Mouse (Mus musculus): ENCODE data around the gene Gadd45b.

Gadd45b gene

DNA sequence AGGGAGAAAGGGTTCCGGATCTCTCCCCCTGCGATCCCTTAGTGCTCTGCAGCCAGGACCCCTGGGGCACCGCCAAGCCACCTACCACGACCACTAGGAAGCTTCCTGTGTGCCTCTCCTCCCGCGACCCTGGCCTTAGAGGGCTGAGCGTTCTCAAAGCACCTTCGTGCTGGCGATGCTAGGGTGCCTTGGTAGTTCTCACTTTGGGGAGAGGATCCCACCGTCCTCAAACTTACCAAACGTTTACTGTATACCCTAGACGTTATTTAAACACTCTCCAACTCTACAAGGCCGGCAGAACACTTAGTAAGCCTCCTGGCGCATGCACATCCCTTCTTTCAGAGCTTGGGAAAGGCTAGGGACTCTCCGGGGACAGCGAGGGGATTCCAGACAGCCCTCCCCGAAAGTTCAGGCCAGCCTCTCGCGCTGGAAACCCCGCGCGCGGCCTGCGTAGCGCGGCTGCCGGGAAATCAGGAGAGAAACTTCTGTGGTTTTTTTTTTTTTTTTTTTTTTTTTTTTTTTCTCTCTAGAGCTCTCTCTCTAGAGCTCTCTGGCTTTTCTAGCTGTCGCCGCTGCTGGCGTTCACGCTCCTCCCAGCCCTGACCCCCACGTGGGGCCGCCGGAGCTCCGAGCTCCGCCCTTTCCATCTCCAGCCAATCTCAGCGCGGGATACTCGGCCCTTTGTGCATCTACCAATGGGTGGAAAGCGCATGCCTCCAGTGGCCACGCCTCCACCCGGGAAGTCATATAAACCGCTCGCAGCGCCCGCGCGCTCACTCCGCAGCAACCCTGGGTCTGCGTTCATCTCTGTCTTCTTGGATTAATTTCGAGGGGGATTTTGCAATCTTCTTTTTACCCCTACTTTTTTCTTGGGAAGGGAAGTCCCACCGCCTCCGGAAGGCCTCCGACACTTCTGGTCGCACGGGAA lies at the start of gene Gadd45b:
Gadd45b (plus strand) TSS at position 775 of the 928 bp plus-strand sequence.
- peak; percentile 99 for DNase-seq (ENCODE audit: low spot score)

DNA sequence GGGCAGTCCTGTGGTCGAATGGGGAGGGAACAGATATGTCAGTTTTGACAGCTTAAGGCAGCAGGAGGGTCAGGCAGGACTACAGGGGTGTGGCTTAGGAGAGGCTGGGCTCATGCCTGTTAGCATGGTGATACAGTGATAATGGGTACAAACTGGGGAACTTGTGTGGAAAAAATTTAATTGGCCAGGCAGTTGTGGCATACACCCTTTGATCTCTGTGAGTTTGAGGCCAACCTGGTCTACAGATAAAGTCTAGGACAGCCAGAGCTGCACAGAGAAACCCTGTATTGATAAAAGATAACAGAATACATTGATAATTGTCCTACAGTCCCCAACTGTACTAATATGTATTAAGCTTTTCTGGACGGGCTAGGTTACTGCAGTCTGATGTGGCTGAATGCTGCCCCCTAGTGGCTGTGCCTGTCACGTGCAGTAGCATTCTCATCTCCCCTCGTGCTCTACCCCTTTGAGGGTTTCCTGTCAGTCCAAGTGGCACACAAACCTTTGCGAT lies 49.7 kb upstream of the Gadd45b start:
- peak; percentile 84 for DNase-seq (ENCODE audit: low spot score)

DNA sequence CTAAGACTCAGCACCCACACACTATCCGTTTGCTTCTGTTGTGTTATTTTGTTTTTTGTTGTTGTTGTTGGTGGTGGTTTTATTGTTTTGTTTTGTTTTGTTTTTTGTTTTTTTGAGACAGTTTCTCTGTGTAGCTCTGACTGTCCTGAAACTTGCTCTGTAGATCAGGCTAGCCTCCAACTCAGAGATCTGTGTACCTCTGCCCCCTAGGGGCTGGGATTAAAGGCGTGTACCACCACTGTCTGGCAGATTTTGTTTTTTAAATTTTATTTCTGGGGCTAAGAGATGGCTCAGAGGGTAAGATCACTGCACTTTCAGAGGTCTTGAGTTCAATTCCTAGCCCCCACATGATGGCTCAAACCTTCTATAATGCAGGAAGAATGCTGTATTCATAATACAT lies 49.0 kb upstream of the Gadd45b start:
- DNase-seq (ENCODE audit: low spot score): no peak

DNA sequence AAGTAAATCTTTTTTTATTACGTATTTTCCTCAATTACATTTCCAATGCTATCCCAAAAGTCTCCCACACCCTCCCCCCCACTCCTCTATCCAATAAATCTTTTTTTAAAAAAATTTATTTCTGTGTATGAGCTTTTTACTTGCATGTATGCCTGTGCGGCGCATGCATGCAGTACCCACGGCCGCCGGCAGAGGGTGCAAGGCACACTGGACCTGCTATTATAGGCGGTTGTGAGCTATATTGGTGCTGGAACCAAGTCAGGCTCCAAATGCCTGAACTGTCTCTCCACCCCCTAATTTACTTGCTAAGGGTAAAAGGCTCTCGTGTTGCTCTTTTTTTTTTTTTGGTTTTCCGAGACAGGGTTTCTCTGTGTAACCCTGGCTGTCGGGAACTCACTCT lies 48.6 kb upstream of the Gadd45b start:
- DNase-seq (ENCODE audit: low spot score): peak; percentile 61

DNA sequence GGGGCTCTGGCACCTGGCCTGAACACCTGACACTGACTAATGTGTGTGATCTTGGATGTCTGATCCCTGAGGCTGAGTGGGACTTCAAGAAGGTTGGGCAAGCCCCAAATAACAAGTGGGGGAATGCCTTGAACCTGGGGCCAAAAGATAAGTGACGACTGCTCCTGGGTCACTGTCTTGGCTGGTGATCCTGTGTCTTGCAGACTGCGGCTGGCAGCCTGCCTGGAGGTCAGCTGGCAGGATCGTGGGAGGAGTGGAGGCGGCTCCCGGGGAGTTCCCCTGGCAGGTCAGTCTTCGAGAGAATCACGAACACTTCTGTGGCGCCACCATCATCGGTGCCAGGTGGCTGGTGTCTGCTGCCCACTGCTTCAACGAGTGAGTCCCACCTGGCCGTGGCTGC lies 42.7 kb upstream of the Gadd45b start:
- DNase-seq (ENCODE audit: low spot score): no peak

DNA sequence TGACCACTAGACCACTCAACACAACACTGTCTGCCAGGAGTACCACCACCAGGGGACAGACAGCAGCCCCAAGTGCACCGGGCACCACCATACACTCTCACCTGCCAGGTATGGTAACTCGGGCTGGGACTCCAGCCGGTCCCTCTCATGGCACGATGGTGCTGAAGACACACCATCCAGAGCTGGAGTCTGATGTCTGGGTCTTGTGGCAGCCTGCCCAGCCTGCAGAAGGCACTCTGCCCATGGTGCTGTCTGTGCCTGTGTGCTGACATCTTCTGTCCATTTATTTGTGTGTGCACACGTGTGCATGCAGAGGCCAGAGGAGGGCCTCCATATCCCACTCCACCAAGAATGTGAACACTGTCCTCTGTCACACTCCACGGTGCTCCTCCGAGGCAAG lies 34.8 kb upstream of the Gadd45b start:
- no peak for DNase-seq (ENCODE audit: low spot score)

DNA sequence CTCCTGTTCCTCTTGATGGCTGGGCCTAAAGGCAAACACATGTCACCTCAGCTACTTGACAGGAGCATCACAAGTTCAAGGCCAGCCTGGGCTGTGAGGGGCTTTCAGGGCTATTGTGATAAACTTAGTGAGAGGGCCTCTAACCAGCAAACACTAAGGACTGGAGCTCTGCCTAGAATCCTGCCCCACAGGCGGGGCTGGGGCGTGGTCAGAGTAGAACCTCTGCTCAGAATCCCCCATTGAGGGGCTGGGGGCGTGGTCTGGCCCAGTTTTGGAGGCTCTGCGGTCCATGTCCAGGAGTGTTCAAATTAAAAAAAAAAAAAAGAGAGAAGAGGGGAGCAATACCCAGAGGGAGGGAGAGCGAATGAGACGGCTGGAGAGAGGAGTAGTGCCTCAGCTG lies 34.2 kb upstream of the Gadd45b start:
- no peak for DNase-seq (ENCODE audit: low spot score)

DNA sequence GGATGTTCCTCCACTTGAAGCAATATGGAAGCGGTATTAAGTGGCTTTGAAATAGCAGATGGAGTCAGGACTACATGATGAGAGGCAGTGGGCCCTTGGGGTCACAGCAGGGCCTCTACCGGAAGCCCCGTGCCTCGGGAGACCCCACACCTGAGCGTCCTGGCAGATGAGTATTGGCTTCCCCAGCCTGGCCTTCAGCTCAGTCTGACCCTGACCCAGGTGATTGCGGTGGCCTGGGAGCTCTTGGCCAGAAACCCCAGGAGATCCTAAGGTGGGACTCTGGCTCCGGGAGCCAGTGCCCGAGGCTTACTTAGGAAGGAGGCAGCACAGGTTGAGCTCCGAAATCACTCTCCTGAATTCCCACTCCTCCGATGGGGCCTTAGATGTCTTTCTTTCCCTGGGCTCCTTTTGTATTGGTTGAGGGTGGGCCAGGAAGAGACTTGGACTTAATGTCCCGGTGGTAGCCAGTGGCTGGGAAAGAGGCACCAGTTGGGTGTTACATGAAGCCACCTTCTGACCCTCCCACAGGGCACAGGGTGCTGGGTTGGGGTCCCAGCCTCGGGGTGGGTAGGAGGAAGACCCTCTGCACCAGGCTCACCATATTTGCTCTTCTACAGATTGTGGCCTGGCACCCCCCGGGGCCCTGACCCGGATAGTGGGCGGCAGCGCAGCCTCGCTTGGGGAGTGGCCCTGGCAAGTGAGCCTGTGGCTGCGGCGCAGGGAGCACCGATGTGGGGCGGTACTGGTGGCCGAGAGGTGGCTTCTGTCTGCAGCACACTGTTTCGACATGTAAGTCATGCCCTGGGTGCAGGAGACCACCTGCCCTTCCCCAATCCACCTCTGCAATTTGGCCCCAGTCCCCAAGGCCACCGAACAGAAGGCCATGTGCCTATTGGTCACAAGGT lies 33.0 kb upstream of the Gadd45b start:
- no peak for DNase-seq (ENCODE audit: low spot score)

DNA sequence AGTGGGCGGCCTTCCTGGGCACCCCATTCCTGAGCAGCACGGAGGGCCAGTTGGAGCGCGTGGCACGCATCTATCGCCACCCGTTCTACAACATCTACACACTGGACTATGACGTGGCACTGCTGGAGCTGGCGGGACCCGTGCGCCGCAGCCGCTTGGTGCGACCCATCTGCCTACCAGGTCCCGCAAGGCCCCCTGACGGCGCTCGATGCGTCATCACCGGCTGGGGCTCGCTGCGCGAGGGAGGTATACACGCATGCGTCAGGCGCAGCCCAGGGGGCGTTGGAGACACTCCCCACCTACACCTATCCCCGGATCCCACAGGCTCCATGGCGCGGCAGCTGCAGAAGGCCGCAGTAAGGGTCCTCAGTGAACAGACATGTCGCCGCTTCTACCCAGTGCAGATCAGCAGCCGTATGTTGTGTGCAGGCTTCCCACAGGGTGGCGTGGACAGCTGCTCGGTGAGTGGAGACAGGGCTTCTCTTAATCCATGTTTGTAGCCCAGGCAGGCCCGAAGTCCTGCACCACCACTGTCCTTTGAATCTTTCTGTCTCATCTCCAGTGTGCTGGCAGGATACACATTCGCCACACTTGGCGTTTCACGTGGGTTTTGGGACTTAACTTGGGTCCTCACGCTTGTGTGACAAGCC lies 31.9 kb upstream of the Gadd45b start:
- no peak for DNase-seq (ENCODE audit: low spot score)

DNA sequence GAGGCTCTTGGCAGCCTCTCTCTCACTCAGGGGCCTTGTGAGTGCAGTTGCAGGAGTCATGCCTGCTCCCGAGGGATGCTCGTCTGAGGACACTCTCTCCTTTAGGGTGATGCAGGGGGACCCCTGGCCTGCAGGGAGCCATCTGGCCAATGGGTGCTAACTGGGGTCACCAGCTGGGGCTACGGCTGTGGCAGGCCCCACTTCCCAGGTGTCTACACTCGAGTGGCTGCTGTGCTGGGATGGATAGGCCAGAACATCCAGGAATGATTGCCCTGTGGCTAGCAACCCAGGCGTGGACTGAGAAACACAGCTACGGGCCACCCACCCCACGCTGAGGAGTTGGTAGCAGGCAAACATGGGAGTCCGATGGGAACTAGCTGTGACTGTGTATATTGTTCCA lies 30.8 kb upstream of the Gadd45b start:
- DNase-seq (ENCODE audit: low spot score): no peak

DNA sequence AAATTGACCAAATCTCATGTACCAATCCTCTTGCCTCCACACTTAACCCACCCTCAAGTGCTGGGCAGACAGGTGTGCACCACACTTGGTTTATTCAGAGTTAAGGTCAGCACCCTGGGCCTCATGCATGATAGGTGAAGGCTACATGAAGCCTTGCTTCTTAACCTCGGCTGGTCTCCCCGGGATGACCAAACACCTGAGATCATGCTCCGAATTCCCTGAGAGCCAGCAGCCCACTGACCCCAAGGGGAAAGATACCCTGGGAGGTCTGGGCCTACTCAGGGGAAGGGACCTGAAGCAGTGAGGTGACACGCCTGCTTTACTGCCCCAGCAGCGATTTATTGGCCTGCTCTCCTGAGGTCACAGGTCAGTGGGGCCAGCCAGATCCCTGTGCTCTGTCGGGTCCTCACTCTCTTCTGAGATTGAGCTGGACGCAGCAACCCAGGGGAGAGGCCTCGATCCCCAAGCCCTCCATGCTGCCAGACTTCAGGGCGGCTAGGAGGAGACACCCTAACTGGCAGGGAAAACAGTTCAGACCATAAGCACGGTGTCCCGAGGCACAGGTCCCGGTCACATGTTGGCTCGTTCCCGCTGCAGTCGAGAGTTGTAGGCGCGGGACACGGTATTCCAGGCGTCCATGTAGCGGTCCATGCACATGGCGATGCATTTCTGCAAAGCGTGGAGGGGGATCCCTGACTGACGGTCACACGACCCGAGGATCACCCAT lies 30.1 kb upstream of the Gadd45b start:
- DNase-seq (ENCODE audit: low spot score): no peak

DNA sequence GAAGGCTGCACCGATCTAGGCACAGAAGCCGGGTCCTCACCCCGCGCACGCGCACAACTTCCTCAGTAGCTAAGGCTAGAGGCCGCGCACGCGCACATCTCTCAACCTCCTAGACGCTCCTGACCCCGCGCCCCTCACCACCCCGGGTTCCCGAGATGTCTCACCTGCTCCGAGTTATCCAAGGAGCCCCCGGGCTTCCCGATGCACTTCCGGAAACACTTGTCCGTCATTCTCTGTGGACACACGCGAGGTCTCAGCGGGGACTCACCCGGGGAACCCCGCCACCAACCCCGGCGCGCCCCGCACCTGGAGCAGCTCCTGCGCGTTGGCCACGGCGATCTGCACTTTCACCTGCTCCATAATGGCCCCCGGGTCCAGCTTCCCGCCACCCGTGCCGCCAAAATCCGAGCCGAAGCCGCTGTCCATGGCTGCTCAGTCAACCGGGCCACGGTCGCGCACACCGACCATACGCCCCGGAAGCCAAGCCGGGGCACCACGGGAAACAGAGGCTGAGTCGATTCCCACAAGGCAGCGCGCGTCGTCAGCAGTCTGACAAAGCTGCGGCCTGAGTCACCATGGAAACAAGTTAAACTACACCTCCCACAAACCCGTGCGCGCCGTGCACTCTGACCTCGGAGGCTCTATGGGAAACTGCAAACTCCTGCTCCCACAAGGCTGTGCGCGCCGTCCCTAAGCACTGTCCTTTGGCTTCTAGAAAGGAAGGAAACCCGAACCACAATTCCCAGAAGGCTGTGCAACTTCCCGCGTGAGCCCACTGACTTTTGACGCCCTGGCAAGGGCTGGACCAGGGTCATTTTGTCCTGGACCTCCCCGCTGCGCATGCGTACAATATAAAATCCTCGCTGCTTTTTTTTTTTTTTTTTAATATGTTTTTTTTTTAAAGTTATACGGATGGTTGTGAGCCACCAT lies 29.3 kb upstream of the Gadd45b start, which contains the start of gene Timm13:
Timm13 (minus strand) TSS at position 652 of the 930 bp plus-strand sequence.
- DNase-seq (ENCODE audit: low spot score): peak; percentile 100

DNA sequence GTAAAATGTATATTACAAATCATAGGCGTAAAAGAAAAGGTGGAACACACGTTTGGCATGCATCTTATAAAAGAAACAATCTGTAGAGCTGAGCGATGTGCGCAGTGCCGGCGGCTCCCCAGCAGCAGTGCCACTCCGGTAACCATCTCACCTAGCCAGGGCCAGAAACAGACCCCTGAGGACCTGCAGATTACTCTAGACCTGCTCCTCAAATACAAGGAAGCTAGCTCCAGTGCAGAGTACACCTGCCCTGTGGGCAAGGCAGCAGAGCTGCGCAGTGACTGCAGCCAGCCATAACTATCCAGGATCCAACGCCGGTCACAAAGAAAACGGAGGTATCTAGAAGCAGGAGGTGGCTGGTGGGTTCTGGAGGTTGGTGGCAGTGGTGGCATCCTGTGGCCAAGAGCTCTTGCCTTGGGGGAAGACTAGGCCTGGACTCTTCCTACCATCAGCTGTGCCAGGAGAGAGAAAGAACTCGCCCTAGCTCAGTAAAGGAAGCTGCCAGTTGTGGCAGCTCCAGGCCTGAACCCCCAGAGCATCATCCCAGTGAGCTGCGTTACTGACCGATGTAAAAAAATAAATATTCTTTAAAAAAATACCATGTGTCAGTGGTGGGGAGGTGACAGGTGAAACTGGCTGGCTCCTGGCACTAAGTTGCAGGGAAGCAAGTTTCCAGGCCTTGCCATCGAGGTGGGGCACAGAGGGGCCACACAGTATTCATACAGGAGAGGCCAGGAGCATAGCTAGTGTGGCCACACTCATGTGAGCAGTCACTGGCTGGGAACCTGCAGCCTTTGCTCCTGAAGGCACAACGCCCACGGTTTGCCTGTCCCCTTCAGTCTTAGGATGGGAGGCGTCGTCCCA lies 28.2 kb upstream of the Gadd45b start:
- no peak for DNase-seq (ENCODE audit: low spot score)

DNA sequence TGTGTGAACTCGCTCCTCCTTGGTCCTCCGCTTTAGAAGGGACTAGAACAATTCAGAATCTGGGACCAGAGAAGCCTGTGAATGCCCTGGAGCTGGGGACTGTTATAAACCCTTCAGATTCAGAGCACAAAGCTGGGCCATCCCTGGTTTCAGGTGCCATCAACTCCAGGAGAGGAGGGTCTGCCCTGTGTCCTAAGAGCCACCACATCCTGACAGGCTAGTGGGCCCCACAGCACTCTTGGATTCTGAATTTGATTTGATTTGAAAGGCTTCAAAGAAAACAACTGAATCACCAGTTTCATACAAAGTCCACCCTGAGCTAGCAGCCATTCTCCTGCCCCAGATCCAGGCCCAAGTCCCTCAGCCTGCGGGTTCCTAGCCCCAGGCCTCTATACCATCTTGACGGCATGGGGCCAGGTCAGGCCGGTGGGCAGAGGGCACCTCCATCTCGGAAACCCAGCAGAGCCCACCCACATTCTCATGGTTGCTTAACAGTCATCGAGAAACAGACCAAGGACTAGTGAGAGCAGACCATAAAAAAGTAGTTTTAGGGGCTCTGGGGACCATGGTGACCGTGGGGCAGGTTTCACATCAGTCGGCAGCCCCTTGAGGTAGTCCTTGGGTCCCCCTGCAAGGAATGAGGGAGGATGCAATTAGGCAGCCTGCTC lies 27.5 kb upstream of the Gadd45b start:
- no peak for DNase-seq (ENCODE audit: low spot score)

DNA sequence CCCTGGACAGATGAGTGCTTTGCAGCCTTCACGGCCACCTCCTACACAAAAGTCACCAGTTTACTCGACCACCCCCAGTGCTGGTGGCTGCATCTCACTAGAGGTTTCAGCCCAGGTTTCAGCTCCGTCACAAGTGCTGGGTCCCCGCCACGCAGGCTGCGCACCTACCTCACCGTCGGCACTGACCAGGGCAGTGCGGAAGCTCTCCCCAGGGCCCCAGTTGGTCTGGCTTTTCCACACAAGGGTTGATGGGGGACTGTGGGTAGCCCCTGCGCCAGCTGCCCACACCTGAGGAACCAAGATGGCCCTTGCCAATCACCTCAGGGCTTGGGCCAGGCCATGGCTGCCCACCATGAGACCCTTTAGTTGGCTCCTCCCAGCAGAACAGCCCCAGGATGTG lies 26.6 kb upstream of the Gadd45b start:
- DNase-seq (ENCODE audit: low spot score): no peak

DNA sequence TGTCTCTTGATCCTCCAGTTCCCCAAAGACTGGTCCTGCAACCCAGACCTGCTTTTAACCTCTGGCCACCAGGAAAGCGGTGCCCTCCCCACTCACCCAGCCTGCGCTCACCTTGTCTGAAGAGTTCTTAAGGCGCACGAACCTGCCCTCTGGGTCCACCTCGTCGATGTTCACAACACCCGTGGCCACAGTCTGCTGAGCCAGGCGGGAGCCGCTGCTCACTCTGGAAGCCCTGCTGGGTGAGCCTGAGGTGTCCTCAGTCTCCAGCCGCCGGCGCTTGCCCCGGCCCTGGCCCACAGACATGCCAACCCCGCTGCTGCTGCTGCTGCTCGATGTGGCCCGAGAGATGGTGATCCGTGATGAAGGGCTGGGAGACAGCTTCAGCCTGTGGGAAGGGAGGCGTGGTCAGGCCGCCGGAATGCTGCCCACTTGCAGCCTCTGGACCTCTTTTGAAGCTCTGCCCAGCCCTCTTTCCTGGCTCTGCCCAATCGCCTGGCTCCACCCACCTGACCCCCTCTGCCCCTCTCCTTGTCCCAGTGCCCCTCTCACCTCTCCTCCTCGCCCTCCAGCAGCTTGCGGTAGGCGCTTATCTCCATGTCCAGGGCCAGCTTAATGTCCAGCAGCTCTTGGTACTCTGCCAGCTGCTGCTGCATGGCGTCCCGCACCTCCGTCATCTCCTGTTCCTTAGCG lies 25.7 kb upstream of the Gadd45b start:
- no peak for DNase-seq (ENCODE audit: low spot score)

DNA sequence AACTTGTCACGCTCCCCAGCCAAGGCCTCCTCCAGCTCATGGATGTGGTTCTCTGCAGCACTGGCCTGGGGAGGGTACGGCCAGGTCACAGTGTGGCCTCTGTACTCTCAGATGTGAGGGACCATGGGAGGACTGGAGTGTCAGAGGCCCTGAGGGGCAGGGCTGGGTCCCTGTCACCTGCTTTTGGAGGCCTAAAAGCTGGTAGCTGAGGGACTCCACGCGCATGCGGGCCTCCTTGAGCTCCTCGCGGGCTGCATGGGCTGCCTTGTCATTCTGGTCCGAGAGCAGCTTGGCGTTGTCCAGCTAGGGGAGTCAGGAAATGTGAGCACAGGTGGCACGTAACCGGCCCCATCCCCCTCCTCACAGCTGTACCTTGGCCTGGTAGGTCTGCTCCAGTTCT lies 25.2 kb upstream of the Gadd45b start:
- no peak for DNase-seq (ENCODE audit: low spot score)

Data from embryo, embryonic 10.5 days (tissue).